ENCODE assay signal across 25 mouse cellular contexts in the genomic region with DNA sequence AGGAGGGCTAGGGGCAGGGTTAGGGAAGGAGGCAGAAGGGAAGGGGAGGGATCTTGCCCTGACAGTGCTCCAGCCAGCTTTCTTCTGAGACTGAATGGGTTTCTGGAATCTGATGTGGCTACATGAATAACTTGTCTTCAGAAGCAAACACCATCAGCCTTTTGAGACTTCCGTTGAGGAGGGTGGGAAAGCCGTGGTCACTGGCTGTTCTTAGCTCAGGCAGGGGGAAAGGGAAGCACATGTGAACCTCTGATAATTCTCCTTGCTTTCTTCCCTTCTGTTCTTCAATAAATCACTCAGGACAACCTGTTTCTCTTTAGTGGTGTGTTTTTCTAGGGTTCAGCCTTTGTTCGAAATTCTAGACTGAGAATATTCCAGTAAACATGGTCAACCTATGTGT.
A peak's percentile ranks its signal among the peaks of the same experiment; 100 is the strongest.
DNase-seq lines count a peak whose midpoint lies in the region; ATAC-seq and TF ChIP-seq lines count a peak whose summit lies in the region.
"Had no signal": no experiment of that assay in that cellular context is flagged by ENCODE, and none has a peak within 500 bp of the region (broad histone marks: within the 10 kb centered on the region; RNA-seq: fewer than 3 reads in every experiment).

No protein-coding gene starts in this region.

- DNase-seq in lung, embryonic 14.5 days: no peak
- no peak for DNase-seq in lung, postnatal 36 days
- DNase-seq in midbrain, embryonic 11.5 days (ENCODE audit: low spot score, missing footprints): peak; percentile 37
- DNase-seq in yolk sac, embryonic 10.5 days (ENCODE audit: low spot score): peak; percentile 8
- DNase-seq in urinary bladder, adult 2 months (ENCODE audit: low spot score): no peak
- DNase-seq in testis, postnatal 14 days (ENCODE audit: low spot score): no peak
- DNase-seq: adrenal gland, adult 2 months; adrenal gland, postnatal 10 days; adrenal gland, postnatal 25 days; cerebellum, adult 11 months; cerebellum, adult 18-20 months; cerebellum, adult 8-10 months; cerebellum, adult 9-11 months; cerebellum, postnatal 14 days; cerebellum, postnatal 36 days; embryo, embryonic 11 days had no signal

- no peak overlapping the region for H3K27ac ChIP-seq in lung, embryonic 14.5 days (ENCODE audit: low read depth)
- H3K27ac ChIP-seq in midbrain, embryonic 11.5 days (ENCODE audit: low read depth, low read length): no peak overlapping the region
- no peak overlapping the region for H3K27ac ChIP-seq in midbrain, embryonic 13.5 days
- H3K27ac ChIP-seq: embryonic facial prominence, embryonic 13.5 days; embryonic facial prominence, embryonic 15.5 days; forebrain, embryonic 10.5 days; forebrain, embryonic 12.5 days had no signal

- no peak for TF ChIP-seq CTCF in lung, embryonic 14.5 days (IDR thresholded peaks at IDR 0.05; ENCODE audit: low read depth)

- ATAC-seq in lung, embryonic 14.5 days (ENCODE audit: insufficient read depth): 0 out of 2 replicates have a peak, but pooled peaks have one; percentile 23
- no peak for ATAC-seq in midbrain, embryonic 11.5 days (ENCODE audit: low FRiP score)
- ATAC-seq in midbrain, embryonic 13.5 days: no peak
- ATAC-seq in hematopoietic stem cell, adult 5-6 weeks (replicated peaks in 1 of 2; ENCODE audit: insufficient read depth in 1 of 2, low FRiP score in 2 of 2, low TSS enrichment in 1 of 2, low read depth in 1 of 2, poor library complexity in 2 of 2, severe bottlenecking in 2 of 2): peak; percentile 90 to 92
- ATAC-seq: forebrain, embryonic 14.5 days; forebrain, embryonic 16.5 days had no signal

- no peaks in the 10 kb centered on the region for H3K9me3 ChIP-seq in lung, embryonic 14.5 days (ENCODE audit: low read depth, low read length)
- H3K9me3 ChIP-seq in midbrain, embryonic 11.5 days (ENCODE audit: control insufficient read depth, low read length): no peaks in the 10 kb centered on the region
- no peaks in the 10 kb centered on the region for H3K9me3 ChIP-seq in midbrain, embryonic 13.5 days
- H3K9me3 ChIP-seq: embryonic facial prominence, embryonic 13.5 days; embryonic facial prominence, embryonic 15.5 days; forebrain, embryonic 10.5 days; forebrain, embryonic 12.5 days had no signal

- H3K27me3 ChIP-seq in lung, embryonic 14.5 days (ENCODE audit: insufficient read depth, low read length): no peaks in the 10 kb centered on the region
- no peaks in the 10 kb centered on the region for H3K27me3 ChIP-seq in midbrain, embryonic 11.5 days (ENCODE audit: control insufficient read depth, insufficient read depth, low read length)
- H3K27me3 ChIP-seq in midbrain, embryonic 13.5 days: no peaks in the 10 kb centered on the region
- H3K27me3 ChIP-seq: embryonic facial prominence, embryonic 13.5 days; embryonic facial prominence, embryonic 15.5 days; forebrain, embryonic 12.5 days had no signal

- WGBS in lung, embryonic 14.5 days: 49% methylated on average over 3 of the region's 3 CpGs
- 88% methylated on average over 3 of the region's 3 CpGs for WGBS in midbrain, embryonic 11.5 days
- WGBS in midbrain, embryonic 13.5 days: 91% methylated on average over 3 of the region's 3 CpGs

- H3K4me2 ChIP-seq in lung, embryonic 14.5 days: no peak overlapping the region
- H3K4me2 ChIP-seq in midbrain, embryonic 11.5 days: no peak overlapping the region
- no peak overlapping the region for H3K4me2 ChIP-seq in midbrain, embryonic 13.5 days (replicated peaks)
- H3K4me2 ChIP-seq: embryonic facial prominence, embryonic 13.5 days; embryonic facial prominence, embryonic 15.5 days; forebrain, embryonic 12.5 days had no signal

- H3K4me1 ChIP-seq in lung, embryonic 14.5 days (ENCODE audit: insufficient read depth): peaks cover 4% of the 10 kb centered on the region; the same call in 1 of the 2 replicates
- no peaks in the 10 kb centered on the region for H3K4me1 ChIP-seq in midbrain, embryonic 11.5 days (ENCODE audit: control insufficient read depth, insufficient read depth, low read length)
- H3K4me1 ChIP-seq in midbrain, embryonic 13.5 days (replicated peaks): no peaks in the 10 kb centered on the region
- H3K4me1 ChIP-seq: embryonic facial prominence, embryonic 13.5 days; forebrain, embryonic 10.5 days; forebrain, embryonic 12.5 days had no signal

- no peaks in the 10 kb centered on the region for H3K36me3 ChIP-seq in lung, embryonic 14.5 days (ENCODE audit: insufficient read depth)
- no peaks in the 10 kb centered on the region for H3K36me3 ChIP-seq in midbrain, embryonic 11.5 days (ENCODE audit: control insufficient read depth, insufficient read depth, low read length)
- H3K36me3 ChIP-seq in midbrain, embryonic 13.5 days: no peaks in the 10 kb centered on the region
- H3K36me3 ChIP-seq: embryonic facial prominence, embryonic 13.5 days; embryonic facial prominence, embryonic 15.5 days; forebrain, embryonic 10.5 days; forebrain, embryonic 12.5 days had no signal

- H3K9ac ChIP-seq in lung, embryonic 14.5 days: no peak overlapping the region
- H3K9ac ChIP-seq in midbrain, embryonic 11.5 days (ENCODE audit: low read length): no peak overlapping the region
- H3K9ac ChIP-seq in midbrain, embryonic 13.5 days (replicated peaks): no peak overlapping the region
- H3K9ac ChIP-seq: embryonic facial prominence, embryonic 13.5 days; embryonic facial prominence, embryonic 15.5 days; forebrain, embryonic 12.5 days had no signal

- no peak overlapping the region for H3K4me3 ChIP-seq in lung, embryonic 14.5 days (ENCODE audit: low read depth, low read length)
- no peak overlapping the region for H3K4me3 ChIP-seq in midbrain, embryonic 11.5 days (ENCODE audit: low read depth, low read length)
- no peak overlapping the region for H3K4me3 ChIP-seq in midbrain, embryonic 13.5 days (replicated peaks)
- H3K4me3 ChIP-seq: embryonic facial prominence, embryonic 13.5 days; embryonic facial prominence, embryonic 15.5 days; erythroblast, embryonic 14.5 days; forebrain, embryonic 10.5 days; forebrain, embryonic 12.5 days had no signal

Comparison
In these comparisons a context has a peak if more than half of its experiments do, and no peak if none do; other contexts are left out.
1. ATAC-seq: peak in lung, embryonic 14.5 days (single experiment) and hematopoietic stem cell, adult 5-6 weeks (2 of 2); none in midbrain, embryonic 11.5 days (single experiment) and midbrain, embryonic 13.5 days (single experiment).
2. DNase-seq: peak in midbrain, embryonic 11.5 days (single experiment) and yolk sac, embryonic 10.5 days (single experiment); none in lung, embryonic 14.5 days (single experiment), lung, postnatal 36 days (single experiment), urinary bladder, adult 2 months (single experiment) and testis, postnatal 14 days (single experiment).